Mouse (Mus musculus) small intestine, adult 2 months (tissue): ENCODE data around the gene Trappc1. TPM values are rescaled to one million over a fixed set of nuclear protein-coding genes. Genes with fewer than 3 reads are reported as not detected.
"Not testable (repeated sequence)": the region's sequence is repeated elsewhere in the genome, so short reads cannot be mapped to it uniquely, and the experiment has no call there.

Source experiments
- H3K27ac ChIP-seq: fragments of 200-500 bp; 2 replicates; pipeline ENCODE4 v1.5.1; 2012; ENCODE audit warnings: low read depth, low read length, control low read depth, inconsistent platforms; ENCODE audit not compliant: insufficient read depth
- H3K27me3 ChIP-seq: fragments of 200-500 bp; 2 replicates; pipeline ENCODE4 v1.6.1; 2012; ENCODE audit warnings: mild to moderate bottlenecking, moderate library complexity, low read length, inconsistent platforms; ENCODE audit not compliant: control insufficient read depth, insufficient read depth
- H3K36me3 ChIP-seq: fragments of 200-500 bp; 2 replicates; pipeline ENCODE4 v1.6.1; 2012; ENCODE audit warnings: mild to moderate bottlenecking, low read length, control low read depth, inconsistent platforms; ENCODE audit not compliant: control insufficient read depth, insufficient read depth
- H3K4me1 ChIP-seq: fragments of 200-500 bp; 2 replicates; pipeline ENCODE4 v1.6.1; 2012; ENCODE audit warnings: low read length, inconsistent platforms, mixed read lengths; ENCODE audit not compliant: control insufficient read depth, insufficient read depth, insufficient read length
- H3K4me3 ChIP-seq: fragments of 200-500 bp; 2 replicates; pipeline ENCODE4 v1.5.1; 2012; ENCODE audit warnings: low read depth, mild to moderate bottlenecking, control low read depth, inconsistent platforms, low read length, moderate library complexity
- CTCF ChIP-seq: fragments of 200-500 bp; IDR thresholded peaks from 2 replicates; pipeline ENCODE4 v1.5.1; 2012; ENCODE audit warnings: low read depth, mild to moderate bottlenecking, control low read depth, inconsistent platforms, low read length, moderate library complexity, mixed read lengths; ENCODE audit not compliant: insufficient replicate concordance, insufficient read length; ENCODE audit errors: extremely low read depth
- POLR2A ChIP-seq: fragments of 200-500 bp; IDR thresholded peaks from 2 replicates; pipeline ENCODE4 v1.6.1; 2012; ENCODE audit warnings: low read depth, mild to moderate bottlenecking, control low read depth, inconsistent platforms, low read length, moderate library complexity
- WGBS: fragments of 180-500 bp; shearing (Covaris S2); methylation state at CpG from one replicate; pipeline ENCODE4 v1.1.7; 2018; 5-methylcytosine and 5-hydroxymethylcytosine counted together
- polyA plus RNA-seq: library from polyadenylated mRNA; depleted of rRNA; stranded (reverse); fragments of >200 nt; gene quantifications from 2 replicates; pipeline ENCODE4 v1.2.3, GENCODE M21; 2012

Gene Trappc1
- polyA plus RNA-seq, 1 experiment: 31.7 TPM

- TF ChIP-seq CTCF (no peak), POLR2A (no peak)
- Histone ChIP-seq H3K36me3 (peaks cover 6% of the 10 kb centered on the region; the same call in 1 of the 2 replicates), H3K27me3 (no peaks in the 10 kb centered on the region), H3K27ac (no peak overlapping the region), H3K4me1 (no peaks in the 10 kb centered on the region), H3K4me3 (no peak overlapping the region)
- WGBS: 79% methylated on average over 7 of the region's 7 CpGs
Observed at GRCm38 (mm10) chr11:69298231-69298630, 25.5 kb upstream of the Trappc1 start.

DNA sequence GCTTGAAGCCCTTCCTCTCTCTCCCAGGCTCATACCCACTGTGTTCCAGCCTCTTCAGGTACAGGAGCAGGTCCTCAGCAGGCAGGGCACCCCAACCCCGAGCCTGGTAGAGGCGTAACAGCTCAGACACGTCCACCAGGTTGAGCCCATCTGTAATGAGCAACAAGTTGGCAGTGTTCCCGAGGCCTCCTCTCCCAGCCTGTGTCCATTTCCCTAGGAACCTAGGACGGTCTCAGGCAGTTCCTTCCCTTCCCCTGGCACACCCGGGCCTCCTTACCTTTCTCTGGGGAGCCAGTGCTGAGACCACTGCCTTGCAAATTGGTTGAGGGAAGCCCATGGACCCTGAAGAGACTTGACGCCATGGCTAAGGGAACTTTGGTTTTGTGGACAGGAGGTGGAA lies 21.0 kb upstream of the Trappc1 start:
- no peak overlapping the region for H3K27ac ChIP-seq
- no peak for TF ChIP-seq CTCF
- no peak for TF ChIP-seq POLR2A
- peaks cover 15% of the 10 kb centered on the region for H3K36me3 ChIP-seq
- no peaks in the 10 kb centered on the region for H3K4me1 ChIP-seq
- WGBS: 87% methylated on average over 7 of the region's 7 CpGs
- H3K4me3 ChIP-seq: no peak overlapping the region
- H3K27me3 ChIP-seq: no peaks in the 10 kb centered on the region

DNA sequence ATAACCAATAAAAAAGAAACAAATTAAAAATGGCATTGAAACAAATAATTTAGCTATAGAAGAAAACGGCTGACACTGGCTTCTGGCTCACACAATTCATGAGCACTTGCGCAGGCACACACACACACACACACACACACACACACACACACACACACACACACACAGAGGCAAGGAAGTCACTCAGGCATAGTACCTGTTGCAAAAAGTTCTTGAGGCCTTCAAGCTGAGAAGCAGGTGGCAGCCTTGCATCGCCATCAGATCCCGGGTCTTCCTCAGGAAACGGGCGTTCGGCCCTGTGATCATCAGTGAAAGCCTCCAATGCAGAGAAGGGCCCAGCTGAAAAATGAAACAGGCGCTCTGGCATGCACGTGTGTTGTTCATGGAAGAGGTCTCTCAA lies 18.5 kb upstream of the Trappc1 start:
- WGBS: 93% methylated on average over 9 of the region's 9 CpGs
- Histone ChIP-seq H3K27me3 (no peaks in the 10 kb centered on the region), H3K4me1 (no peaks in the 10 kb centered on the region), H3K36me3 (peaks cover 29% of the 10 kb centered on the region), H3K27ac (no peak overlapping the region), H3K4me3 (no peak overlapping the region)
- TF ChIP-seq POLR2A (no peak), CTCF (no peak)

- no peak overlapping the region for H3K27ac ChIP-seq
- H3K27me3 ChIP-seq: no peaks in the 10 kb centered on the region
- H3K4me1 ChIP-seq: no peaks in the 10 kb centered on the region
- TF ChIP-seq CTCF: no peak
- TF ChIP-seq POLR2A: no peak
- peaks cover 32% of the 10 kb centered on the region for H3K36me3 ChIP-seq
- 87% methylated on average over 2 of the region's 2 CpGs for WGBS
- H3K4me3 ChIP-seq: no peak overlapping the region
Observed at GRCm38 (mm10) chr11:69306039-69306438, 17.7 kb upstream of the Trappc1 start.

- Histone ChIP-seq H3K4me3 (no peak overlapping the region), H3K27ac (no peak overlapping the region), H3K36me3 (peaks cover 25% of the 10 kb centered on the region), H3K27me3 (no peaks in the 10 kb centered on the region), H3K4me1 (no peaks in the 10 kb centered on the region)
- TF ChIP-seq POLR2A (no peak), CTCF (no peak)
- WGBS: 72% methylated on average over 7 of the region's 7 CpGs
Observed at GRCm38 (mm10) chr11:69311266-69311665, 12.5 kb upstream of the Trappc1 start.

GRCm38 (mm10) chr11:69316361-69316760 lies 7.4 kb upstream of the Trappc1 start:
- no peak for TF ChIP-seq POLR2A
- TF ChIP-seq CTCF: no peak
- Histone ChIP-seq H3K27me3 (no peaks in the 10 kb centered on the region), H3K4me3 (no peak overlapping the region), H3K36me3 (peaks cover 5% of the 10 kb centered on the region), H3K27ac (no peak overlapping the region), H3K4me1 (no peaks in the 10 kb centered on the region)
- 98% methylated on average over 6 of the region's 6 CpGs for WGBS

GRCm38 (mm10) chr11:69318000-69318399 lies 5.8 kb upstream of the Trappc1 start:
- not testable (repeated sequence) for H3K4me1 ChIP-seq, H3K27ac ChIP-seq, H3K4me3 ChIP-seq, H3K27me3 ChIP-seq, H3K36me3 ChIP-seq
- 86% methylated on average over 3 of the region's 3 CpGs for WGBS

DNA sequence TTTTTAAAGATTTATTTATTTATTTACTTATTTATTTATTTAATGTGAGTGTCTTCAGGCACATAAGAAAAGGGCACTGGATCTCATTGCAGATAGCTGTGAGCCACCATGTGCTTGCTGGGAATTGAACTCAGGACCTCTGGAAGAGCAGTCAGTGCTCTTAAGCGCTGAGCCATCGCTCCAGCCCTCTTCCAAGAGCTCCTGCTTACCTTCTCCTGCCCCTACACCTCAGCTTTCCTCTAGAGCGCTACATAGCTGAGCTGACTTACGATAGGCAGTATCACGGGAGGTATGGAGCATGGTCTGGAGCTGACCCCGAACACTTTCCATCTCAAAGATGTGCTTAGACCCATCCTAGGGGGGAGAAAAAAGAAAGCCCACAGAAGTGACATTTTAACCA lies 2.2 kb upstream of the Trappc1 start:
- no peak for TF ChIP-seq POLR2A
- TF ChIP-seq CTCF: no peak
- Histone ChIP-seq H3K4me1 (peaks cover 9% of the 10 kb centered on the region), H3K4me3 (no peak overlapping the region), H3K36me3 (peaks cover 3% of the 10 kb centered on the region; the same call in 1 of the 2 replicates), H3K27ac (no peak overlapping the region), H3K27me3 (peaks cover 4% of the 10 kb centered on the region)
- 96% methylated on average over 6 of the region's 6 CpGs for WGBS
